ENCODE assay signal across 15 mouse cellular contexts in genomic region chr15:97890450-97890849, GRCm38 (mm10). TPM values are rescaled to one million over a fixed set of nuclear protein-coding genes. Genes with fewer than 3 reads are reported as not detected.
"Had no signal": no experiment of that assay in that cellular context is flagged by ENCODE, and none has a peak within 500 bp of the region (broad histone marks: within the 10 kb centered on the region; RNA-seq: fewer than 3 reads in every experiment).

No protein-coding gene starts in this region.

- H3K4me2 ChIP-seq: kidney, embryonic 15.5 days; liver, embryonic 13.5 days; midbrain, embryonic 13.5 days; neural tube, embryonic 12.5 days; neural tube, embryonic 15.5 days had no signal

- H3K27me3 ChIP-seq: kidney, embryonic 15.5 days; midbrain, embryonic 13.5 days; neural tube, embryonic 12.5 days; neural tube, embryonic 15.5 days had no signal

- H3K36me3 ChIP-seq: kidney, embryonic 15.5 days; liver, embryonic 13.5 days; midbrain, embryonic 13.5 days; neural tube, embryonic 12.5 days; neural tube, embryonic 15.5 days had no signal

- H3K27ac ChIP-seq: kidney, embryonic 15.5 days; left cerebral cortex, adult 2 months; liver, embryonic 13.5 days; midbrain, embryonic 13.5 days; neural tube, embryonic 12.5 days; neural tube, embryonic 15.5 days had no signal

- H3K4me1 ChIP-seq: midbrain, embryonic 13.5 days; neural tube, embryonic 12.5 days had no signal

- H3K9ac ChIP-seq: kidney, embryonic 15.5 days; liver, embryonic 13.5 days; midbrain, embryonic 13.5 days; neural tube, embryonic 12.5 days; neural tube, embryonic 15.5 days had no signal

- DNase-seq: layer of hippocampus, postnatal 36 days; liver, embryonic 13.5 days; lung, adult 2 months; lung, postnatal 14 days; lung, postnatal 4 days; right cerebral cortex, postnatal 14 days; right cerebral cortex, postnatal 4 days; spleen, adult 18-20 months; thymus, adult 18-20 months; thymus, postnatal 36 days had no signal

- ATAC-seq: midbrain, embryonic 13.5 days had no signal

- H3K4me3 ChIP-seq: kidney, embryonic 15.5 days; left cerebral cortex, adult 2 months; liver, embryonic 13.5 days; midbrain, embryonic 13.5 days; neural tube, embryonic 12.5 days; neural tube, embryonic 15.5 days had no signal

- H3K9me3 ChIP-seq: kidney, embryonic 15.5 days; liver, embryonic 13.5 days; midbrain, embryonic 13.5 days; neural tube, embryonic 12.5 days; neural tube, embryonic 15.5 days had no signal

RNA-seq across cellular contexts. Expression of gene Vdr, which starts 20.0 kb away (rescaled TPM):
- polyA plus RNA-seq: midbrain, embryonic 13.5 days had no signal
